Mouse (Mus musculus) intestine, embryonic 14.5 days (tissue): ENCODE results near the gene Ccnf. TPM values are rescaled to one million over a fixed set of nuclear protein-coding genes. Genes with fewer than 3 reads are reported as not detected.

ENCODE experiments used
- ATAC-seq: fragments of 200-750 bp; cut with Nextera tagmentation; replicated peaks from 2 replicates; pipeline ENCODE4 v1.8.0; 2017; ENCODE audit warnings: low read depth, moderate number of reproducible peaks, moderate TSS enrichment, moderate library complexity; ENCODE audit not compliant: low FRiP score, low TSS enrichment
- DNase-seq: peaks from one replicate; pipeline ENCODE4 v3.0.0-alpha.2; 2018; ENCODE audit warnings: low spot score
- H3K27ac ChIP-seq: fragments of 300-500 bp; sonication (generic); 2 replicates; pipeline ENCODE4 v1.5.1; 2014; ENCODE audit warnings: low read depth, mild to moderate bottlenecking, control low read depth
- H3K27me3 ChIP-seq: fragments of 300-500 bp; sonication (generic); replicated peaks from 2 replicates; pipeline ENCODE4 v1.6.1; 2014; ENCODE audit warnings: low read length, control low read depth; ENCODE audit not compliant: control insufficient read depth, insufficient read depth
- H3K36me3 ChIP-seq: fragments of 300-500 bp; sonication (generic); 2 replicates; pipeline ENCODE4 v1.6.1; 2014; ENCODE audit warnings: low read length, control low read depth; ENCODE audit not compliant: control insufficient read depth, insufficient read depth
- H3K4me1 ChIP-seq: fragments of 300-500 bp; sonication (generic); replicated peaks from 2 replicates; pipeline ENCODE4 v1.6.1; 2014; ENCODE audit warnings: low read length, control low read depth, mixed read lengths; ENCODE audit not compliant: control insufficient read depth, insufficient read depth
- H3K4me2 ChIP-seq: fragments of 300-500 bp; sonication (generic); 2 replicates; pipeline ENCODE4 v1.6.1; 2014; ENCODE audit warnings: low read length
- H3K4me3 ChIP-seq: fragments of 300-500 bp; sonication (generic); 2 replicates; pipeline ENCODE4 v1.5.1; 2014; ENCODE audit warnings: low read depth, low read length, control low read depth, mixed read lengths
- H3K9ac ChIP-seq: fragments of 300-500 bp; sonication (generic); 2 replicates; pipeline ENCODE4 v1.6.1; 2014; ENCODE audit warnings: mild to moderate bottlenecking, low read length
- H3K9me3 ChIP-seq: fragments of 300-500 bp; sonication (generic); 2 replicates; pipeline ENCODE4 v1.6.1; 2016; ENCODE audit warnings: low read length, control low read depth; ENCODE audit not compliant: control insufficient read depth
- WGBS: fragments of 180-500 bp; shearing (Covaris S2); extraction: QIAGEN DNeasy Blood & Tissue Kit; methylation state at CpG from one replicate; pipeline ENCODE4 v1.1.7; 2014; 5-methylcytosine and 5-hydroxymethylcytosine counted together
- polyA plus RNA-seq: library from polyadenylated mRNA; unstranded; fragments of >200 nt; fragmentation: Nextera tagmentation; extraction: Ambion mirVana; gene quantifications from 2 replicates; pipeline ENCODE4 v1.2.1, GENCODE M21; 2014

Ccnf gene
- polyA plus RNA-seq, 1 experiment from 2014 or later: 59.8 TPM

GRCm38 (mm10) chr17:24264766-24265165, 13.5 kb upstream of the Ccnf start:
- H3K27me3 ChIP-seq: no peaks in the 10 kb centered on the region
- H3K4me1 ChIP-seq: no peaks in the 10 kb centered on the region
- H3K4me3 ChIP-seq: no peak overlapping the region
- H3K36me3 ChIP-seq: no peaks in the 10 kb centered on the region
- ATAC-seq (no peak), DNase-seq (no peak)
- H3K4me2 ChIP-seq: no peak overlapping the region
- WGBS: 72% methylated on average over 2 of the region's 2 CpGs
- H3K9ac ChIP-seq: no peak overlapping the region
- no peaks in the 10 kb centered on the region for H3K9me3 ChIP-seq
- H3K27ac ChIP-seq: no peak overlapping the region

DNA sequence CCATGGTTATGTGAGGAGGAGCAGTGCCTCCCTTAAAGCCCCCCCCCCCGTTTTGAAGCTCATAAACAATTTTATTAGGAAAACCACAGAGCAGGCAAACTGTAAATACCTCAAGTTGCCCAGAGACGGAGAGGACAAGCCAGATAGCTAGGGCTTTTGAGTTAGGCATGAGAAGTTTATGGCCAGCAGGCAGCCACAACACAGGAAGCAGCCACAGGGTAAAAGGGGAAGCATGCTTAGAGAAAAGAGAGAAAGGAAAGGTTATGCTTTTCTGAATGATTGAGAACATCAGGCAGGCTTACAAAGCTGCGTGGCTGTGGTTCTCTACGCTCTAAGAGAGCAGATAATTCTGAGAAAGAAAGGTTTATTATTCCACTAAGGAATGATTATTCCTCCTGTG, 9.2 kb upstream of the Ccnf start:
- WGBS: 59% methylated on average over 4 of the region's 4 CpGs
- Histone ChIP-seq H3K36me3 (no peaks in the 10 kb centered on the region), H3K9ac (no peak overlapping the region), H3K27me3 (no peaks in the 10 kb centered on the region), H3K4me3 (no peak overlapping the region), H3K4me1 (no peaks in the 10 kb centered on the region), H3K27ac (no peak overlapping the region), H3K9me3 (no peaks in the 10 kb centered on the region), H3K4me2 (no peak overlapping the region)
- DNase-seq: no peak
- ATAC-seq: no peak

GRCm38 (mm10) chr17:24259702-24260101, 8.4 kb upstream of the Ccnf start:
- no peak overlapping the region for H3K4me3 ChIP-seq
- H3K4me1 ChIP-seq: no peaks in the 10 kb centered on the region
- no peaks in the 10 kb centered on the region for H3K9me3 ChIP-seq
- WGBS: 73% methylated on average over 5 of the region's 5 CpGs
- H3K36me3 ChIP-seq: no peaks in the 10 kb centered on the region
- H3K9ac ChIP-seq: no peak overlapping the region
- no peak for ATAC-seq
- DNase-seq: no peak
- no peaks in the 10 kb centered on the region for H3K27me3 ChIP-seq
- H3K27ac ChIP-seq: no peak overlapping the region
- H3K4me2 ChIP-seq: no peak overlapping the region

GRCm38 (mm10) chr17:24258981-24259380, 7.7 kb upstream of the Ccnf start:
- H3K36me3 ChIP-seq: no peaks in the 10 kb centered on the region
- H3K4me2 ChIP-seq: no peak overlapping the region
- no peak overlapping the region for H3K4me3 ChIP-seq
- H3K9me3 ChIP-seq: no peaks in the 10 kb centered on the region
- H3K4me1 ChIP-seq: no peaks in the 10 kb centered on the region
- H3K27ac ChIP-seq: no peak overlapping the region
- DNase-seq: no peak
- no peaks in the 10 kb centered on the region for H3K27me3 ChIP-seq
- 64% methylated on average over 4 of the region's 4 CpGs for WGBS
- no peak for ATAC-seq
- no peak overlapping the region for H3K9ac ChIP-seq

DNA sequence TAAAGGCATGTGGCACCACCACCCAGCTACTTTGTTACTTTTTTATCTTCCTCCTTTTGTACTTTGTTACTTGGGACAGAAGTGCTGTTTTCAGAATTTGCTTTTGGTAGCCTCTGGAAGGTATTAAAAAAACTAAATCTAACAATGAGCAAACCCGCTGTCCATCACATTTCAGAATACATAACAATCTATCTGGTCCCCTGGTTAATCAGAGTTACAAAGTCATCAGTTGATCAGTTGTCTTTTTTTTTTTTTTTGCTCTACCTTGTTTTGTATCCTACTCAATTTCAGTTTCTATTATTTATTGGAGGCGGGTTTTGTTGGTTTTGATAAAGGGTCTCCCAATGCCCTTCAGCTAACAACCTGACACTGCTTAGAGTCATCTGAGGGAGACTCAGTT, 1.0 kb upstream of the Ccnf start:
- Histone ChIP-seq H3K27ac (no peak overlapping the region), H3K27me3 (no peaks in the 10 kb centered on the region), H3K9me3 (0 out of 2 replicates have a peak, but pooled peaks cover 4% of the 10 kb centered on the region), H3K4me1 (peaks cover 11% of the 10 kb centered on the region), H3K4me2 (peak overlapping the region; percentile 76), H3K9ac (no peak overlapping the region), H3K36me3 (peaks cover 17% of the 10 kb centered on the region), H3K4me3 (0 out of 2 replicates have a peak overlapping the region, but pooled peaks have one; percentile 62)
- 98% methylated on average over 2 of the region's 2 CpGs for WGBS
- DNase-seq (no peak), ATAC-seq (no peak)

- 0 out of 2 replicates have a peak, but pooled peaks cover 4% of the 10 kb centered on the region for H3K9me3 ChIP-seq
- under 1% methylated on average over 32 of the region's 32 CpGs for WGBS
- H3K9ac ChIP-seq: peak overlapping the region; percentile 68
- peaks cover 29% of the 10 kb centered on the region for H3K36me3 ChIP-seq
- DNase-seq: no peak
- H3K27ac ChIP-seq: peak overlapping the region; percentile 80
- ATAC-seq: no peak
- no peaks in the 10 kb centered on the region for H3K27me3 ChIP-seq
- H3K4me2 ChIP-seq: peak overlapping the region; percentile 56
- H3K4me3 ChIP-seq: peak overlapping the region; percentile 62
- peaks cover 11% of the 10 kb centered on the region for H3K4me1 ChIP-seq
Observed at GRCm38 (mm10) chr17:24250988-24251319, 330 bp downstream of the Ccnf start.

DNA sequence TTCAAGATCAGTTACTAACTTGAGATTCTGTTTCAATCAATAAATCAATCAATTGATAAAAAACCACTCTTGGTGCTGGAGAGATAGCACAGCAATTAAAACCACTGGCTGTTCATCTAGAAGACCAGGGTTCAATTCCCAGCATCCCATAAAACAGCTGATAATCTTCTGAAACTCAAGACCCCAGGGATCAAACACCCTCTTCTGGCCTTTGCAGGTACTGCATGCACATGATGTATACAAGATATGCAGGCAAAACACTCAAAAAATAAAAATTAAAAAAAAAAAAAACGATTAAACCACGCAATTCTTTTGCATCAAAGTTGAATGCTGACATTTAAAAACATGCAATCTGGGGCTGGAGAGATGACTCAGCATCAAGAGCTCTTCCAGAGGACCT, 2.6 kb downstream of the Ccnf start:
- Histone ChIP-seq H3K27me3 (no peaks in the 10 kb centered on the region), H3K9ac (no peak overlapping the region), H3K4me1 (peaks cover 11% of the 10 kb centered on the region), H3K36me3 (peaks cover 47% of the 10 kb centered on the region), H3K4me3 (no peak overlapping the region), H3K27ac (no peak overlapping the region), H3K9me3 (peaks cover 12% of the 10 kb centered on the region; the same call in 1 of the 2 replicates), H3K4me2 (no peak overlapping the region)
- ATAC-seq: no peak
- WGBS: 96% methylated on average over 2 of the region's 2 CpGs
- no peak for DNase-seq

- H3K9ac ChIP-seq: no peak overlapping the region
- 99% methylated on average over 8 of the region's 8 CpGs for WGBS
- no peak for ATAC-seq
- peaks cover 90% of the 10 kb centered on the region for H3K36me3 ChIP-seq
- peaks cover 12% of the 10 kb centered on the region; the same call in 1 of the 2 replicates for H3K9me3 ChIP-seq
- H3K27ac ChIP-seq: no peak overlapping the region
- no peak for DNase-seq
- no peaks in the 10 kb centered on the region for H3K27me3 ChIP-seq
- no peak overlapping the region for H3K4me3 ChIP-seq
- H3K4me1 ChIP-seq: no peaks in the 10 kb centered on the region
- H3K4me2 ChIP-seq: no peak overlapping the region
Observed at GRCm38 (mm10) chr17:24244061-24244460, 7.2 kb downstream of the Ccnf start.

DNA sequence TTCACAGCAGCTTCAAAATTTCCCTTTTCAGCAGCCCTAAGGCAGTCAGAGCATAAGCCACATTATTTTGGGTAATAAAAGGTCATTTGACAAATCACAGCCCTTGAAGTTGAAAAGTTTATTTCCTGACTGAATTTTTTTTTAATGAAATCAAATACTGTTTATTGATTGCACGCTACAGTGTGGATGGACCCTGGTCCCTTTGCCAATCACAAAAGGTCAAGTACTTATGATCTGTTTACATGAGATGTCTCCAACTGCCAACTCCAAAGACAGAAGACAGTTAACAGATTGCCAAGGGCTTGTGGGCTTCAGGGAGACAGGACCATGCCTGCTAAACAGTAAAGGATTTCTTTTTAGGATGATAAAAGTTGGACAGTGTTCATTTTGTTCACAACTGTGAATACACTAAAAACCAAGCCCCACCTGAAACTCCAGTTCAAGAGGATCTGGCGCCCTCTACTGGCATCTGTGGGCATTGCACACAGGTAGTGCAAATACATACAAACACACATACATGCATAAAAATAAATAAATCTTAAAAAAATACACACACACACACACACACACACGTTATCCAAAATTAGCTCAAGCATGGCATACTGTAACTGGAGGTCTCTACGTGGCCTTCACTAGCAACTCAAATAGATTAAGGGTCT, 7.8 kb downstream of the Ccnf start:
- peak; percentile 73 for DNase-seq
- H3K36me3 ChIP-seq: peaks cover 90% of the 10 kb centered on the region
- 79% methylated on average over 4 of the region's 4 CpGs for WGBS

More for the DNA sequence above, 7.8 kb downstream of the Ccnf start:
- no peak overlapping the region for H3K27ac ChIP-seq
- H3K9me3 ChIP-seq: peaks cover 9% of the 10 kb centered on the region; the same call in 1 of the 2 replicates
- H3K4me2 ChIP-seq: no peak overlapping the region
- no peaks in the 10 kb centered on the region for H3K4me1 ChIP-seq
- H3K9ac ChIP-seq: no peak overlapping the region
- no peak for ATAC-seq
- H3K4me3 ChIP-seq: no peak overlapping the region
- H3K27me3 ChIP-seq: no peaks in the 10 kb centered on the region
